Mouse (Mus musculus) liver, embryonic 11.5 days (tissue): ENCODE data around the gene Tmem52. TPM values are rescaled to one million over a fixed set of nuclear protein-coding genes. Genes with fewer than 3 reads are reported as not detected.

Experiments
- ATAC-seq: fragments of 200-750 bp; cut with Nextera tagmentation; replicated peaks from 2 replicates; pipeline ENCODE4 v1.8.0; 2017; ENCODE audit warnings: moderate number of reproducible peaks, mild to moderate bottlenecking, moderate TSS enrichment, moderate library complexity; ENCODE audit not compliant: low FRiP score
- DNase-seq: peaks from one replicate; pipeline ENCODE4 v3.0.0-alpha.2; 2017; ENCODE audit warnings: low spot score
- H3K27ac ChIP-seq: fragments of 300-500 bp; sonication (generic); 2 replicates; pipeline ENCODE4 v1.5.1; 2014; ENCODE audit warnings: mild to moderate bottlenecking, low read depth, low read length, control low read depth
- H3K27me3 ChIP-seq: fragments of 300-500 bp; sonication (generic); replicated peaks from 2 replicates; pipeline ENCODE4 v1.6.1; 2014; ENCODE audit warnings: low read length, mixed read lengths; ENCODE audit not compliant: control insufficient read depth, insufficient read depth
- H3K36me3 ChIP-seq: fragments of 300-500 bp; sonication (generic); 2 replicates; pipeline ENCODE4 v1.6.1; 2014; ENCODE audit warnings: mild to moderate bottlenecking, low read length, moderate library complexity, mixed read lengths; ENCODE audit not compliant: control insufficient read depth, insufficient read depth
- H3K4me1 ChIP-seq: fragments of 300-500 bp; sonication (generic); replicated peaks from 2 replicates; pipeline ENCODE4 v1.6.1; 2014; ENCODE audit warnings: low read length, mixed read lengths; ENCODE audit not compliant: control insufficient read depth, insufficient read depth
- H3K4me2 ChIP-seq: fragments of 300-500 bp; sonication (generic); 2 replicates; pipeline ENCODE4 v1.6.1; 2014; ENCODE audit warnings: mild to moderate bottlenecking, control low read depth, moderate library complexity
- H3K4me3 ChIP-seq: fragments of 300-500 bp; sonication (generic); 2 replicates; pipeline ENCODE4 v1.5.1; 2014; ENCODE audit warnings: low read depth, low read length, control low read depth
- H3K9ac ChIP-seq: fragments of 300-500 bp; sonication (generic); 2 replicates; pipeline ENCODE4 v1.6.1; 2014; ENCODE audit warnings: low read depth, low read length, control low read depth
- H3K9me3 ChIP-seq: fragments of 300-500 bp; sonication (generic); 2 replicates; pipeline ENCODE4 v1.6.1; 2016; ENCODE audit warnings: low read length, inconsistent platforms, mixed read lengths; ENCODE audit not compliant: control insufficient read depth
- WGBS: fragments of 180-500 bp; shearing (Covaris S2); extraction: QIAGEN DNeasy Blood & Tissue Kit; methylation state at CpG from one replicate; pipeline ENCODE4 v1.1.7; 2014; 5-methylcytosine and 5-hydroxymethylcytosine counted together
- polyA plus RNA-seq: library from polyadenylated mRNA; unstranded; fragments of >200 nt; fragmentation: Nextera tagmentation; extraction: Ambion mirVana; gene quantifications from 2 replicates; pipeline ENCODE4 v1.2.1, GENCODE M21; 2014

The Tmem52 gene
- polyA plus RNA-seq, 1 experiment from 2014 or later, result not detected

DNA sequence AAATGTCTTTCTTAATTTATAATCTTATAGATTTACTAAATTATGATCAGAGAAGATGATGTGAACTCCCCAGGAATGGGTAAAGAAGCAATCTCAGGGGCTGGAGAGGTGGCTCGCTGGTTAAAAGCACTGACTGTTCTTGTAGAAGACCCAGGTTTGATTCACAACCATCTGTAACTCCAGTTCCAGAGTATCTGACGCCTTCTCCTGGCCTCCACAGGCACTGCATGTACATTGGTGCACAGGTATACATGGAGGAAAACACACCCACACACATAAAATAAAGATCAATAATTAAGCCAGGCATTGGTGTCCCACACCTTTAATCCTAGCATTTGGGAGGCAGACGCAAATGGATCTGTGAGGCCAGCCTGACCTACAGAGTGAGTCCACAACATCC lies 26.1 kb upstream of the Tmem52 start:
- Histone ChIP-seq H3K4me1 (no peaks in the 10 kb centered on the region), H3K9ac (no peak overlapping the region), H3K4me2 (no peak overlapping the region), H3K36me3 (no peaks in the 10 kb centered on the region), H3K9me3 (no peaks in the 10 kb centered on the region), H3K4me3 (no peak overlapping the region), H3K27me3 (no peaks in the 10 kb centered on the region), H3K27ac (no peak overlapping the region)
- 57% methylated on average over 3 of the region's 3 CpGs for WGBS
- DNase-seq (no peak), ATAC-seq (no peak)

- Histone ChIP-seq H3K27ac (no peak overlapping the region), H3K36me3 (no peaks in the 10 kb centered on the region), H3K4me2 (no peak overlapping the region), H3K9me3 (no peaks in the 10 kb centered on the region), H3K27me3 (no peaks in the 10 kb centered on the region), H3K9ac (no peak overlapping the region), H3K4me1 (no peaks in the 10 kb centered on the region), H3K4me3 (no peak overlapping the region)
- no peak for DNase-seq
- WGBS, result 46% methylated on average over 10 of the region's 10 CpGs
- ATAC-seq, result no peak
These were observed 17.3 kb upstream of the Tmem52 start for GRCm38 (mm10) chr4:155451597-155451996.

- H3K9me3 ChIP-seq, result no peaks in the 10 kb centered on the region
- no peak overlapping the region for H3K4me2 ChIP-seq
- H3K4me1 ChIP-seq, result no peaks in the 10 kb centered on the region
- ATAC-seq, result no peak
- H3K9ac ChIP-seq, result no peak overlapping the region
- no peak overlapping the region for H3K4me3 ChIP-seq
- no peaks in the 10 kb centered on the region for H3K36me3 ChIP-seq
- DNase-seq, result no peak
- no peak overlapping the region for H3K27ac ChIP-seq
- H3K27me3 ChIP-seq, result peaks cover 3% of the 10 kb centered on the region; the same call in 1 of the 2 replicates
- WGBS, result 79% methylated on average over 5 of the region's 5 CpGs
These were observed 10.3 kb upstream of the Tmem52 start for GRCm38 (mm10) chr4:155458575-155458974.

DNA sequence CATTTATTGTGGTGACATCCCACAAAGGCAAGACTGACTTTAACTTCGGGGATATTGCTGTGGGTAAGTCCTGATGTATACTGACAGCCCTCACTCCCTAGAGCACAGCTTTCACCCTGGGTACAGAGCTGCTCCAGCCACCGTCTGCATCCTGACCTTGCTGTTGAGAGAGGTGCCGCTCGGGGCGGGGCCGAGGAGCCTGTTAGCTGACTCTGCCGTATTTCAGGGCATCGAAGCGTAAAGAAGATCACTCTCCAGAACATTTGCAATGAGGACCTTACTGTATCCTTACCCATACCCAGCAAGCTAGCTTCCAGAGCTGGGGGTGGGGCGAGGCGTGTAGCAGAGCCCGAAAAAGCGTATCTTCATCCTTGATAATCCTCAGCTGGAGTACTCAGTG lies 5.9 kb upstream of the Tmem52 start:
- ATAC-seq (no peak), DNase-seq (no peak)
- no peaks in the 10 kb centered on the region for H3K4me1 ChIP-seq
- H3K9me3 ChIP-seq, result no peaks in the 10 kb centered on the region
- 74% methylated on average over 13 of the region's 13 CpGs for WGBS
- H3K9ac ChIP-seq, result no peak overlapping the region
- H3K27me3 ChIP-seq, result peaks cover 7% of the 10 kb centered on the region
- H3K27ac ChIP-seq, result no peak overlapping the region
- H3K4me3 ChIP-seq, result no peak overlapping the region
- no peak overlapping the region for H3K4me2 ChIP-seq
- no peaks in the 10 kb centered on the region for H3K36me3 ChIP-seq

GRCm38 (mm10) chr4:155463611-155464010 lies 5.3 kb upstream of the Tmem52 start:
- H3K9me3 ChIP-seq, result no peaks in the 10 kb centered on the region
- H3K4me2 ChIP-seq, result no peak overlapping the region
- 75% methylated on average over 6 of the region's 6 CpGs for WGBS
- H3K27ac ChIP-seq, result no peak overlapping the region
- DNase-seq (no peak), ATAC-seq (no peak)
- H3K4me1 ChIP-seq, result no peaks in the 10 kb centered on the region
- H3K9ac ChIP-seq, result no peak overlapping the region
- H3K36me3 ChIP-seq, result no peaks in the 10 kb centered on the region
- H3K27me3 ChIP-seq, result peaks cover 7% of the 10 kb centered on the region
- H3K4me3 ChIP-seq, result no peak overlapping the region

GRCm38 (mm10) chr4:155464061-155464460 lies 4.9 kb upstream of the Tmem52 start:
- Histone ChIP-seq H3K4me1 (peaks cover 2% of the 10 kb centered on the region), H3K9ac (no peak overlapping the region), H3K27ac (no peak overlapping the region), H3K36me3 (no peaks in the 10 kb centered on the region), H3K4me3 (no peak overlapping the region), H3K27me3 (peaks cover 7% of the 10 kb centered on the region), H3K4me2 (no peak overlapping the region), H3K9me3 (no peaks in the 10 kb centered on the region)
- ATAC-seq, result no peak
- DNase-seq, result no peak
- WGBS, result 83% methylated on average over 4 of the region's 4 CpGs

- H3K9ac ChIP-seq, result no peak overlapping the region
- peaks cover 4% of the 10 kb centered on the region for H3K4me1 ChIP-seq
- no peak overlapping the region for H3K4me2 ChIP-seq
- DNase-seq (no peak), ATAC-seq (no peak)
- H3K27me3 ChIP-seq, result peaks cover 19% of the 10 kb centered on the region
- WGBS, result 80% methylated on average over 6 of the region's 6 CpGs
- H3K27ac ChIP-seq, result no peak overlapping the region
- H3K9me3 ChIP-seq, result no peaks in the 10 kb centered on the region
- no peak overlapping the region for H3K4me3 ChIP-seq
- no peaks in the 10 kb centered on the region for H3K36me3 ChIP-seq
These were observed 3.3 kb upstream of the Tmem52 start for GRCm38 (mm10) chr4:155465607-155466006.

GRCm38 (mm10) chr4:155466080-155466479 lies 2.8 kb upstream of the Tmem52 start:
- Histone ChIP-seq H3K9ac (no peak overlapping the region), H3K27me3 (peaks cover 19% of the 10 kb centered on the region), H3K9me3 (no peaks in the 10 kb centered on the region), H3K27ac (no peak overlapping the region), H3K36me3 (no peaks in the 10 kb centered on the region), H3K4me3 (no peak overlapping the region), H3K4me1 (peaks cover 4% of the 10 kb centered on the region), H3K4me2 (no peak overlapping the region)
- DNase-seq (no peak), ATAC-seq (no peak)
- 78% methylated on average over 5 of the region's 5 CpGs for WGBS

DNA sequence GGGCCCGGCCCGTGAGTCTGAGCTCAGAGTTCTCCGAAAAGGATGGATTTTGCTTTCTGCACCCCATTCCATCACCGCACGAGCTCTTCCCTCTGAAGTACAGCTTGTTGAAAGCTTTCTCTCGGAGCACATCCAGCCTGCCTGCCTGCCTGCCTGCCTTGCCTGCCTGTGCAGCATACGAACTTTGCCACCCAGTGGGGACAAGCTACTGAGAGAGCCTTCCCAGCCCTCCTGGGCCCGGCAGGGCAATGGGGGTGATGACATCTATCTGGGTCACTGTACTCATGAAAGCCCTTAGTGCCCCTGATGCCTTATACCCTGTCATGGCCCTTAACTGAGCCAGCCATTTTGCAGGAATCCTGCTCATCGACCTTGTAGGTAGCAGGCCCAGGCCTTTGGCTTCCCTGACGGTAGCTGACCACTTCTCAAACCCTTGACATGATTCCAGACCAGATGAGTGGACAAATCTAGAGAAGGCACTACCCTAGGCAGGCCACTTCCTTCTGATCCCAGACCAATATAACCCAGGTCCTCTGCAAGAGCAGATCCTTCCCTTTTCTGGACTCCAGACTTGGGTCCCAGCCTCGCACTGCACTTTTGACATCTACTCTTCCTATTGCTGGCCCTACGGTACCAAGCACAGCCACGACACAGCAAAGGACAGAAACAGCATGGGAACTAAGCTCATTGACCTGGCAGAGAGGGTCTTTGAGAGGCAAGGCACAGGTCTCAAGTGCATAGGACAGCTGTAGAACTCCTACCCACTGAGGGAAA lies 1.5 kb upstream of the Tmem52 start:
- H3K4me2 ChIP-seq, result no peak overlapping the region
- peaks cover 19% of the 10 kb centered on the region for H3K27me3 ChIP-seq
- peaks cover 4% of the 10 kb centered on the region for H3K4me1 ChIP-seq
- H3K9me3 ChIP-seq, result no peaks in the 10 kb centered on the region
- ATAC-seq (no peak), DNase-seq (no peak)
- no peak overlapping the region for H3K9ac ChIP-seq
- 68% methylated on average over 13 of the region's 13 CpGs for WGBS
- no peak overlapping the region for H3K27ac ChIP-seq
- no peaks in the 10 kb centered on the region for H3K36me3 ChIP-seq
- no peak overlapping the region for H3K4me3 ChIP-seq
